Mouse (Mus musculus): Measurements from ENCODE around the gene Sertad4. TPM values are rescaled to one million over a fixed set of nuclear protein-coding genes. Genes with fewer than 3 reads are reported as not detected.

The Sertad4 gene
- total RNA-seq (2014; rRNA removed; ENCODE audit: low replicate concordance) (2.3 and 4.0 TPM in 2 replicates), polyA plus RNA-seq (2015; fragmentation: Nextera tagmentation; extraction: Ambion mirVana) (5.0 and 5.5 TPM in 2 replicates)

DNA sequence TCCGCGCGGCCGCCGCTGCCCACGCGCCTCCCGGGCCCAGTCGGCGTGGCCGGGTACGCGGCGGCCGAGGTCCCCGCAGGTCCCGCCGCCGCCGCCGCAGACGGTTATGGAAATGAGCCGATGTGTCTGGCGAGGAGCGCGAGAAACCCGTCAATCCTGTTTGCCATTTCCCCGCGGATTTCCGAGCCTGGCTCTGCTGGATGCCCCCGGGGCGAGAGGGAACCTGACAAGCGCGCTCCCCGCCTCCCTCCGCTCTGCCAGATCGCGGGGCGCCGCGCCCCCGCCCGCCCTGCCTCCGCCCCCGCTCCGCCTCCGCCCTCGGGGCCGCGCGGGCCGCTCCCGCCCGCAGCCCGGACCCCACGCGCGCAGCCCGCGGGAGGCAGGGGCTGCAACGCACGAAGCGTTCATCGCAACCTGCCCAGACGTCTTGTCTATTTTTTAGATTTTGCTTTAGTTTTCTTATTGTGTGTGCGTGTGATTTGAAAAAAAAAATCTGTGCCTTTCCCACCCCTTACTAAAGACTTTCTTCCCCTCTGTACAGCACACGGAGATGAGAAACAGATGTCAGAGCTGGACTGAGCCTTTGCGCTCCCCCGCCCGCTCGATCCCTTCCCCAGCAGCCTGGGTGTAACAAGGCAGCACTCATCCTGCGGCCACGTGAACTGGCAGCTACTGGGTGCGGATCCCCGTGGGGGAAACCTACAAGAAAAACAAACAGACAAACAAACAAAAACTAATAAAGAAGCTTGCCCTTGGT lies at the start of gene Sertad4:
Gene Sertad4, minus strand, starts transcription at position 283 of the 757 bp plus-strand sequence.
- TF ChIP-seq EP300 (IDR thresholded peaks at IDR 0.05; ENCODE audit: low read depth): no peak
- no peak for TF ChIP-seq CTCF (IDR thresholded peaks at IDR 0.05; ENCODE audit: low read depth)
- no peaks in the 10 kb centered on the region for H3K9me3 ChIP-seq (replicated peaks; ENCODE audit: control insufficient read depth, low read length)
- no peaks in the 10 kb centered on the region for H3K36me3 ChIP-seq (replicated peaks; ENCODE audit: control insufficient read depth, insufficient read depth, low read length)
- peak within 1 kb of the TSS; percentile 62 for H3K4me3 ChIP-seq (ENCODE audit: low read depth, low read length)
- ATAC-seq (ENCODE audit: insufficient read depth, low read depth): peak; percentile 25; the same call in 1 of the 2 replicates
- WGBS: under 1% methylated on average over 66 of the region's 75 CpGs
- peak within 1 kb of the TSS; percentile 64 for H3K9ac ChIP-seq (replicated peaks; ENCODE audit: low read depth, low read length)
- peaks cover 19% of the 10 kb centered on the region for H3K4me1 ChIP-seq (ENCODE audit: control insufficient read depth, insufficient read depth)
- H3K27ac ChIP-seq (ENCODE audit: low read depth): peak within 1 kb of the TSS; percentile 74
- H3K4me2 ChIP-seq (ENCODE audit: low read depth, low read length): peak within 1 kb of the TSS; percentile 98
- DNase-seq (ENCODE audit: low spot score): peak; percentile 68
- H3K27me3 ChIP-seq (ENCODE audit: control insufficient read depth, insufficient read depth, low read length): peaks cover 25% of the 10 kb centered on the region; the same call in 1 of the 2 replicates

DNA sequence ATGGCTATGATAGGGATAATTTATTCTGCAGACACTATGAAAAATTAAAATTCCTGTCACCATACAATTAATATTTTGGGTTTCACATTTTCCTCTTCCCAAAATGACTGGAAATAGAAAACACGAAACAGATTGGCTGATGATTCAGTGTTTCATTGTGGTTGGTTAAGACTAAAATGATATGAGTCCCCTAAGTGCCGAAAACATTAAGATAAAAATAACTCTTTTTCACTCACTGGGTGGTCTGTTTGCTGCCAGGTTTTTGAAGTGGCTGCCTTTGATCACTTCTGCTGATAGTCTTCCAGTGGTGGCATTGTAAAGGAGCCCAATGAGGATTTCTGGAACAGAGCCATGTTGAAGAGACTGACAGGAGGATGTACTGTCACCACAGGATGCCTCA lies 46.0 kb upstream of the Sertad4 start:
- H3K9ac ChIP-seq (replicated peaks; ENCODE audit: low read depth, low read length): no peak overlapping the region
- no peak overlapping the region for H3K4me2 ChIP-seq (ENCODE audit: low read depth, low read length)
- 46% methylated on average over 2 of the region's 2 CpGs for WGBS
- ATAC-seq (ENCODE audit: insufficient read depth, low read depth) (no peak), DNase-seq (ENCODE audit: low spot score) (no peak)
- no peak overlapping the region for H3K27ac ChIP-seq (ENCODE audit: low read depth)
- no peaks in the 10 kb centered on the region for H3K4me1 ChIP-seq (ENCODE audit: control insufficient read depth, insufficient read depth)
- no peaks in the 10 kb centered on the region for H3K9me3 ChIP-seq (replicated peaks; ENCODE audit: control insufficient read depth, low read length)
- no peaks in the 10 kb centered on the region for H3K27me3 ChIP-seq (ENCODE audit: control insufficient read depth, insufficient read depth, low read length)
- H3K36me3 ChIP-seq (replicated peaks; ENCODE audit: control insufficient read depth, insufficient read depth, low read length): no peaks in the 10 kb centered on the region
- no peak overlapping the region for H3K4me3 ChIP-seq (ENCODE audit: low read depth, low read length)
- no peak for TF ChIP-seq EP300 (IDR thresholded peaks at IDR 0.05; ENCODE audit: low read depth)

DNA sequence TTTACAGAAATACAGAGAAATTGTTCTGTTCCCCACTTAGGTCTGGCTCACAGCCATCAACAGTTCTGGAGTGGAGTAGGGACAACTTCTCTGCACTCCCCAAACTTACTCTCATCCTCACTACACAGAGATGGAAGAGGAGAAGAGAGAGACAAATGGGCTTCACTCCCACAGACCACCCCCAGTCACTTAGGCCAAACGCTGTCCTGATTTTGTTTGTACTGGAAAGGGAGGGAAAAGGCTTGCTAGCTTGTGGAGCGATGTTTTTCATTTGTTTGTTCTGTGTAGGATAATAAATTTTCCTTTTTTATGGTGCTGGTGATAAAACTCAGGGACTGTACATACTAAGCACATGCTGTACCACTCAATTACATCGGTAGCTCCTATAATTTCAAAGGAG lies 45.4 kb upstream of the Sertad4 start:
- Histone ChIP-seq H3K9ac (replicated peaks; ENCODE audit: low read depth, low read length) (no peak overlapping the region), H3K27me3 (ENCODE audit: control insufficient read depth, insufficient read depth, low read length) (no peaks in the 10 kb centered on the region), H3K4me2 (ENCODE audit: low read depth, low read length) (no peak overlapping the region), H3K4me3 (ENCODE audit: low read depth, low read length) (no peak overlapping the region), H3K9me3 (replicated peaks; ENCODE audit: control insufficient read depth, low read length) (no peaks in the 10 kb centered on the region), H3K36me3 (replicated peaks; ENCODE audit: control insufficient read depth, insufficient read depth, low read length) (no peaks in the 10 kb centered on the region), H3K4me1 (ENCODE audit: control insufficient read depth, insufficient read depth) (no peaks in the 10 kb centered on the region), H3K27ac (ENCODE audit: low read depth) (no peak overlapping the region)
- WGBS: 76% methylated on average over 3 of the region's 3 CpGs
- TF ChIP-seq CTCF (IDR thresholded peaks at IDR 0.05; ENCODE audit: low read depth): no peak
- TF ChIP-seq EP300 (IDR thresholded peaks at IDR 0.05; ENCODE audit: low read depth): no peak
- no peak for ATAC-seq (ENCODE audit: insufficient read depth, low read depth)
- no peak for DNase-seq (ENCODE audit: low spot score)

DNA sequence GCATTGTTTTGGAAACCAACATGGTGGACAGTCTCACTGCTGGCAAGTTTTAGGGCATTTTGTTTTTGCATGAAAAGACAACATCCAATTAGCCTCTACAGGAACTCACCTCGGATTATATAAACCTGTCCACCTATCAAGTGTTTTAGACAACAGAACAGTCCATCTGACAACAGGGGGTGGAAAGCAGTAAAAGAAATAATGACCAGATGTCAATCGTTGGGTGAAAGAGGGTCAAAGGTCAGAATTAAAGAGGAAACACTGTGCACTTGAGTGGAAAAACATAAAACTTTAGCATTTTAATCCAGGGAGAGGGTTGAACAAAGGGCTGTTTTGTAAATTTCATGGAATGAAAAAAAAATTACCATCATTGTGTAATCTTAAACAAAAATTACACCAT lies 43.2 kb upstream of the Sertad4 start:
- 62% methylated on average over 2 of the region's 2 CpGs for WGBS

DNA sequence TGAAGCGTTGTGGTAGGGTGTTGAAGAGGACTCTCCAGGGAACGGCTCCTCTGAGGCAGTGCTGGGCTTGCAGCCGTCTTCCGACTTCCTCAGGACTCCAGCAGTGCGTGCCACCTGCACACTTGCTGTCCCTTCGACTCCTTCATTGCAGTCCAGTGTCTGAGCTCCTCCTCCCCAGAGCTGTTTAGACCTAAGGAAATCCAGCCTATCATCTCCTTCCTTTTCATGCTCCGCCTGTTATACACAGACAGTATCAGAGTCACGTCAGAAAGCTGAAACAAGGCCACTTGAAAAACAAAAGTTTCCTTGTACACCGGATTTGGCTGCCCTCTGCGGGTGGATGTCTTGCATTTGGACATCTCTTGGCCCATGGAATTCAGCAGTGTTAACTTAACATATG lies 41.7 kb upstream of the Sertad4 start:
- Histone ChIP-seq H3K4me2 (ENCODE audit: low read depth, low read length) (peak overlapping the region; percentile 14; the same call in 1 of the 2 replicates), H3K36me3 (replicated peaks; ENCODE audit: control insufficient read depth, insufficient read depth, low read length) (no peaks in the 10 kb centered on the region), H3K9ac (replicated peaks; ENCODE audit: low read depth, low read length) (no peak overlapping the region), H3K9me3 (replicated peaks; ENCODE audit: control insufficient read depth, low read length) (no peaks in the 10 kb centered on the region), H3K4me3 (ENCODE audit: low read depth, low read length) (no peak overlapping the region), H3K27me3 (ENCODE audit: control insufficient read depth, insufficient read depth, low read length) (no peaks in the 10 kb centered on the region), H3K27ac (ENCODE audit: low read depth) (no peak overlapping the region), H3K4me1 (ENCODE audit: control insufficient read depth, insufficient read depth) (no peaks in the 10 kb centered on the region)
- WGBS: 45% methylated on average over 10 of the region's 10 CpGs
- TF ChIP-seq CTCF (IDR thresholded peaks at IDR 0.05; ENCODE audit: low read depth) (peak; percentile 43), EP300 (IDR thresholded peaks at IDR 0.05; ENCODE audit: low read depth) (no peak)
- ATAC-seq (ENCODE audit: insufficient read depth, low read depth) (peak; percentile 76), DNase-seq (ENCODE audit: low spot score) (peak; percentile 68)

More for the DNA sequence above, 43.2 kb upstream of the Sertad4 start:
- Histone ChIP-seq H3K27me3 (ENCODE audit: control insufficient read depth, insufficient read depth, low read length) (no peaks in the 10 kb centered on the region), H3K9me3 (replicated peaks; ENCODE audit: control insufficient read depth, low read length) (no peaks in the 10 kb centered on the region), H3K4me3 (ENCODE audit: low read depth, low read length) (no peak overlapping the region), H3K4me2 (ENCODE audit: low read depth, low read length) (no peak overlapping the region), H3K27ac (ENCODE audit: low read depth) (no peak overlapping the region), H3K4me1 (ENCODE audit: control insufficient read depth, insufficient read depth) (no peaks in the 10 kb centered on the region), H3K9ac (replicated peaks; ENCODE audit: low read depth, low read length) (no peak overlapping the region), H3K36me3 (replicated peaks; ENCODE audit: control insufficient read depth, insufficient read depth, low read length) (no peaks in the 10 kb centered on the region)
- no peak for DNase-seq (ENCODE audit: low spot score)
- ATAC-seq (ENCODE audit: insufficient read depth, low read depth): no peak
- no peak for TF ChIP-seq CTCF (IDR thresholded peaks at IDR 0.05; ENCODE audit: low read depth)
- TF ChIP-seq EP300 (IDR thresholded peaks at IDR 0.05; ENCODE audit: low read depth): no peak

All from heart, postnatal 0 days (tissue).